In the genomic region with DNA sequence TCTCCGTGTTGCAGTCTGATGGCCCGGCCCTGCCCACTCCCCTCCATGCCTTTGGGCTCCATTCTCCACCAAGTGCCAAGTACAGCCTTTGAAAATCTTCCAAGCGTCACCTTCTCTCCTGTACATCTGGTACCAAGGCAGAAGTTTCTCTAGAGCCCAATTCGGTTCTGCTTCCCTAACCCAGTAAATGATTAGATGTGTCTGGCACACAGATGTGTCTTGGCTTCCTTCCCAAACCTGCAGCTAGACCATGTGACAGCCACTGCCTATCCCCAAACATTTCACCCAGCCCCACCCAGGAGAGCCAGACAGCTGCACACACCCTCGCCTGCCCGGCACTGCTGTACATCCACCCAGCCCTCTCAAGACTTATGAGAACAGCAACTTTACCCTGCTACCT, we compare ENCODE assay signal across 8 mouse cellular contexts. TPM values are rescaled to one million over a fixed set of nuclear protein-coding genes. Genes with fewer than 3 reads are reported as not detected.
DNase-seq lines count a peak whose midpoint lies in the region; TF ChIP-seq lines count a peak whose summit lies in the region.

No protein-coding gene starts in this region.

- no peak for TF ChIP-seq POLR2A in myocyte (IDR thresholded peaks at IDR 0.05; ENCODE audit: insufficient read length, low read depth)

- H3K36me3 ChIP-seq in myocyte (ENCODE audit: control insufficient read depth, insufficient read depth): no peaks in the 10 kb centered on the region

- H3ac ChIP-seq in myocyte (ENCODE audit: control insufficient read depth, insufficient read length): no peak overlapping the region

- peak; percentile 75 for DNase-seq in adrenal gland, postnatal 14 days
- no peak for DNase-seq in adrenal gland, postnatal 25 days
- DNase-seq in right cerebral cortex, postnatal 25 days: peak; percentile 15
- DNase-seq in right cerebral cortex, postnatal 10 days (ENCODE audit: low spot score in 2 of 2): no peak
- DNase-seq in kidney, adult 9 months: peak; percentile 97
- DNase-seq in T-cell, adult 2 months (ENCODE audit: low spot score): no peak
- no peak for DNase-seq in gastrocnemius, adult 8-10 months (ENCODE audit: low spot score in 2 of 2)

- no peak overlapping the region for H3K4me3 ChIP-seq in myocyte

- H3K79me2 ChIP-seq in myocyte (ENCODE audit: control insufficient read depth, insufficient read depth): no peaks in the 10 kb centered on the region

- H3K27me3 ChIP-seq in myocyte (ENCODE audit: control insufficient read depth, insufficient read depth, insufficient read length): no peaks in the 10 kb centered on the region

- H3K4me2 ChIP-seq in myocyte (ENCODE audit: low read depth): peak overlapping the region; percentile 50

TF ChIP-seq in myocyte, 11 proteins besides CTCF, POLR2A, EP300 and RAD21:
- TF ChIP-seq TCF12 (IDR thresholded peaks at IDR 0.05; ENCODE audit: insufficient read depth, poor library complexity, severe bottlenecking) (no peak), USF1 (IDR thresholded peaks at IDR 0.05; ENCODE audit: low read depth) (peak; percentile 58), MYOD1 (IDR thresholded peaks at IDR 0.05; ENCODE audit: control insufficient read depth in 1 of 3, insufficient read length in 2 of 3, low read depth in 2 of 3) (peak in 1 of 3 experiments; percentile 81), MYOG (IDR thresholded peaks at IDR 0.05; ENCODE audit: control insufficient read depth in 1 of 3, insufficient read depth in 1 of 3, insufficient read length in 2 of 3, low read depth in 2 of 3) (peak; percentile 37 to 86 (median 59))
TF ChIP-seq in myocyte: peak in this region for 3.

RNA-seq across cellular contexts. Expression of a gene that starts 8.0 kb away (rescaled TPM):
- total RNA-seq in adrenal gland, postnatal 14 days (2021): 1.9 and 2.7 TPM in 2 replicates
- total RNA-seq in adrenal gland, postnatal 25 days (2021): 3.5 and 4.0 TPM in 2 replicates
- polyA plus RNA-seq in myocyte (2012; fragmentation: generic; extraction: Trizol): 0.25 TPM
- total RNA-seq in gastrocnemius, adult 8-10 months (2022): under 1 TPM in 3 of 4 experiments, not detected in 1; 0.15 to 0.19 (median 0.19) TPM

RNA-seq across cellular contexts. Expression of a gene that starts 8.1 kb away (rescaled TPM):
- 16.2 and 18.8 TPM in 2 replicates for total RNA-seq in adrenal gland, postnatal 14 days (2021)
- 11.1 and 13.7 TPM in 2 replicates for total RNA-seq in adrenal gland, postnatal 25 days (2021)
- polyA plus RNA-seq in myocyte (2012; fragmentation: generic; extraction: Trizol): 16.3 TPM
- 1 to 10 TPM; 2.0 to 3.1 (median 2.5) TPM for total RNA-seq in gastrocnemius, adult 8-10 months (2022)

RNA-seq across cellular contexts. Expression of a gene that starts 23.0 kb away (rescaled TPM):
- total RNA-seq in adrenal gland, postnatal 14 days (2021): 39.0 and 39.9 TPM in 2 replicates
- total RNA-seq in adrenal gland, postnatal 25 days (2021): 54.7 and 55.8 TPM in 2 replicates
- polyA plus RNA-seq in myocyte (2012; fragmentation: generic; extraction: Trizol): 41.0 TPM
- 10 to 100 TPM; 10.5 to 13.0 (median 12.3) TPM for total RNA-seq in gastrocnemius, adult 8-10 months (2022)

RNA-seq across cellular contexts. Expression of a gene that starts 30.0 kb away (rescaled TPM):
- total RNA-seq in adrenal gland, postnatal 14 days (2021): 47.1 and 52.0 TPM in 2 replicates
- total RNA-seq in adrenal gland, postnatal 25 days (2021): 55.1 and 58.2 TPM in 2 replicates
- polyA plus RNA-seq in myocyte (2012; fragmentation: generic; extraction: Trizol): 27.9 TPM
- total RNA-seq in gastrocnemius, adult 8-10 months (2022): 10 to 100 TPM; 45.1 to 53.9 (median 49.0) TPM

RNA-seq across cellular contexts. Expression of a gene that starts 39.2 kb away (rescaled TPM):
- total RNA-seq in adrenal gland, postnatal 14 days (2021): 64.2 and 74.7 TPM in 2 replicates
- total RNA-seq in adrenal gland, postnatal 25 days (2021): 68.0 and 76.9 TPM in 2 replicates
- polyA plus RNA-seq in myocyte (2012; fragmentation: generic; extraction: Trizol): 137 TPM
- 10 to 100 TPM; 23.0 to 28.1 (median 25.8) TPM for total RNA-seq in gastrocnemius, adult 8-10 months (2022)

Comparison
In these comparisons a context has a peak if more than half of its experiments do, and no peak if none do; other contexts are left out.
1. DNase-seq: peak in adrenal gland, postnatal 14 days (single experiment), right cerebral cortex, postnatal 25 days (single experiment) and kidney, adult 9 months (single experiment); none in adrenal gland, postnatal 25 days (single experiment), right cerebral cortex, postnatal 10 days (0 of 2), T-cell, adult 2 months (single experiment) and gastrocnemius, adult 8-10 months (0 of 2).